Mouse (Mus musculus) kidney, adult 11 months (tissue): Measurements from ENCODE around the gene Olfr1390.
"Not testable (repeated sequence)": the region's sequence is repeated elsewhere in the genome, so short reads cannot be mapped to it uniquely, and the experiment has no call there.

ENCODE experiments used
- DNase-seq: peaks from one replicate; pipeline ENCODE4 v3.0.0; 2022

The Olfr1390 gene

DNA sequence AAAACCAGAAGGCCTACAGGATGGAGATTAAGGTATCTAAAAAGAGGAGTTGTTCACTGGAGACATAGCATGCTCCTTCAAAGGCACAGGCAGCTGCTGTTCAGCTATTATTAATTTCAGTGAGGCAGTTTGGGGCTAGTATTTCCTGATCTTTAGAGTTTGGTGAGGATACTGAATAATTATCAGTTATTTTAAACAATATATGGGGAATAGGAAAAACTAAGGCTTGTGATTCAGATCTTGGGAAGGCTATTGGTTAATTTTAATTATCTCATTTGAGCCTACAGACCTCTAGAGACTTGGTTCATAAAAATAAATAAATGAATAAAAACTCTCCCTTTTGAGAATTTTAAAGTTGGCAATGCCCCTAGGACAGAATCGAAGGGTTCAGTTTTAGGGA lies at the start of gene Olfr1390:
Olfr1390 (plus strand) TSS at position 301 of the 400 bp plus-strand sequence.
- DNase-seq = no peak

DNA sequence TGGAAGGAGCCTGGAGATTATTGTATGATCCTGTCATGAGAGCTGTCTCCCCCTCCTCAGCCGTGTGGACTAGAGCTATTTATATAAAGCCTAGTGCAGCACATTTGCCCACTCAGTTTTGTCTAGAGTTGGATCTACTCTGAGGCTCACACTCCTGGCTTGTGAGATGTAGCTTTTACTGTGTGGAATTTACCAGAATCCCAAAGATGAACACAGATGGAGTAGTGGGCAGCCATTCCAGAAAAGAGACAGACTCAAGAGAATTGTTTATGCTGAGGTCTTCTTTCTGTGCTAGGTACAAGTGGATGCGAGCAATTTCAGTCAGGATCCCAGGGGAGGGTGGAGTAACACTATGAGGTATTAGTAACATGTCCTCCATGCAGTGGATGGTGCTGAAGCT lies 47.7 kb upstream of the Olfr1390 start:
- DNase-seq = no peak

DNA sequence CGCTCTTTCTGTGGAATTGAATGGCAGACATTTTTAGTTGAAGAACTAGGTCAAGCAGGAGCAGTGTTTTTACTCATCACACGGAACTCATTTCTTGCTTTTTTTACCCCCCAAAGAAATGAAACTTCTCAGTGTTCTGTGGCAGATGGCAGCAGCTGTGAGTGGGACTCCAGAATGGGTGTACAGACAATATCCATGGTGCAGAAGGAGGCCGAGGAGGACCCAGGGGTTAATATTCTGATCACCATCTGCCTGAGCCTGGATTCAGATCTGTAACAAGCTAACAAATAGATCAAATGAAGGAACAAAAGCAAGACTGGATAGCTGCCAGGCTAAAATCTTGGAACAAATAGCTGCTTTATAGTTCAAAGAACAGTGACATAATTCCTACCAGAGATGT lies 42.2 kb upstream of the Olfr1390 start:
- DNase-seq = no peak

DNA sequence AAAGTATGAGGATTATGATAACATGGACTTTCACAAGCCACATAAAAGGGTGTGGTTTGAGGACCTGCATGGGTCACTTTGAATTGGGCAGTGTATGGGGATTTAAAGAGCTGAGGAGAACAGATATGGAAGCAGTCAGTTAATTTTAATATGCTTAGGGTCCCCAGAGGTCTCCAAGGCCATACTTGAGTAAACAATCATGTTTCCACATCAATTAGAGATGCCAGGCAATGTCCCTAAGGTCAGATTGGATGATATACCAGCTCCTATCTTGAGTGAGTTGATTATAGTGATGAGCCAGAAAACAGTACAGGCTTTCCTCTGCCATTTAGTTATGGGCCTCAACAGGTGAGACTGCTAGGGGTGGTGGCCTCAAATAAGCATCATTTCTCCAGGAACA lies 30.5 kb upstream of the Olfr1390 start, which contains the start of gene Olfr10:
Olfr10 (plus strand) TSS at position 301 of the 400 bp plus-strand sequence.
- no peak for DNase-seq

DNA sequence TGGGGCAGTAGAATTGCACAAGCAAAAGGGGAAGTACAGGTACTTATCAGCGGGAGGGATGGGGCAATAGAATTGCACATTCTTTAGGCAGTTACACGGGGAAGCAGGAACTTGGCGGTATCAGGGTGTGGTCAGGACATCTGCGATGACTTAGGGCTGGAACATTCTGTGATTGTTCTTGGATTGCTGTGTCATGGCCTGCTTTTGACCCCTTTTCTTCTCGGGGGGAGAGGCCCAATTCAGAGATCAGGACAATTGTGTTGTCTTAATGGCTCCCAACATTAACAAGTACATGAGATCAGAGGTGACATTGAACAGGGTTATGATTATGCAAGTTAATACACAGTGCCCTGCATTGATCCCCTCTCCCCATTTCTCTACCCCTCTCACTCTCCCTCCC lies 26.4 kb upstream of the Olfr1390 start:
- not testable (repeated sequence) for DNase-seq

DNA sequence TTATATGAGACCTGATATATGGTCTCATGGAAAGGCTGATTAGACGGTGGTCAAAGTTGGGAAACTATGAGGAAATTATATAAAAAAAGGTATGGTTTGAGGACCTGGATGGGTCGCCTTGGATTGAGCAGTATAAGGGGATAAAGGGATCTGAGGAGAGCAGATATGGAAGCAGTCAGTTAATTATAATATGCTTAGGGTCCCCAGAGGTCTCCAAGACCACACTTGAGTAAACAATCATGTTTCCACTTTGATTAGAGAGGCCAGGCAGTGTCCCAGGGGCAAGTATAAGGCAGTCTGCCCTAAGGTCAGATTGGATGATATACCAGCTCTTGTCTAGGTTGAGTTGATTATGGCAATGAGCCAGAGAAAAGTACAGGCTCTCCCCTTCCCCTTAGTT lies 12.5 kb upstream of the Olfr1390 start, which contains the start of gene Olfr1391:
Olfr1391 (plus strand) TSS at position 301 of the 400 bp plus-strand sequence.
- DNase-seq = no peak

DNA sequence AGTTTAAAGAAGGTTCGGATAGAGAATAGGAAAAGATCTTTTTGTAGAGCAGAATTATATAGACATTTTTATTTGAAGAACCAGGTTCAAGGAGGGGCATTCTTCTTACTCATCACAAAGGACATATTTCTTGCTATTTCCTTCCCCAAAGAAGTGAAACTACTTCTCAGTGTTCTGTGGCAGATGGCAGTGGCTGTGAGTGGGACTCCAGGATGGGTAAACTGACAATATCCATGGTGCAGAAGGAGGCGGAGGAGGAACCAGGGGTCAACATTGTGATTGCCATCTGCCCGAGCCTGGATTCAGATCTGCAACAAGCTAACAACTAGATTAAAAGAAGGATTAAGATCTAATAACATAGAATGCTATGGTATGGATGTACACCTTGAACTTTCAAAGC lies 8.3 kb upstream of the Olfr1390 start:
- DNase-seq = no peak

DNA sequence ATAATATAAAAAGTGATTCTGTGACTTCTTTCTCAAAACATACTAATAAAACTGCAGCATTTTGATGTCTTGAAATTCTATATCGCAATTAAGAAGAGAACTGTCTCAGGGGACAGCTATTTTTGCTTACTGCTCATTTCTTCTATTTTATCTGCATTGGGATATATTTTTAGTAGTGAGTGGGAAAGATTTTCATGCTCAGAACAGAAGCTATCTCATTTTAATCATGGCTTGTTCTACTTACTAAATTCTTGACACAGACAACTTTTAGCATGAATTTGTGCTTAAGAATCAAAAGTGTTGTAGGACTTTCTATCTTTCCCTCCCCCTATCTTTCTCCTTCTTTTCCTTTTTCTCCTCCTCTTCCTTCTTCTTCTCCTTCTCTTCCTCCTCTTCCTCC lies 5.3 kb upstream of the Olfr1390 start:
- DNase-seq = no peak

DNA sequence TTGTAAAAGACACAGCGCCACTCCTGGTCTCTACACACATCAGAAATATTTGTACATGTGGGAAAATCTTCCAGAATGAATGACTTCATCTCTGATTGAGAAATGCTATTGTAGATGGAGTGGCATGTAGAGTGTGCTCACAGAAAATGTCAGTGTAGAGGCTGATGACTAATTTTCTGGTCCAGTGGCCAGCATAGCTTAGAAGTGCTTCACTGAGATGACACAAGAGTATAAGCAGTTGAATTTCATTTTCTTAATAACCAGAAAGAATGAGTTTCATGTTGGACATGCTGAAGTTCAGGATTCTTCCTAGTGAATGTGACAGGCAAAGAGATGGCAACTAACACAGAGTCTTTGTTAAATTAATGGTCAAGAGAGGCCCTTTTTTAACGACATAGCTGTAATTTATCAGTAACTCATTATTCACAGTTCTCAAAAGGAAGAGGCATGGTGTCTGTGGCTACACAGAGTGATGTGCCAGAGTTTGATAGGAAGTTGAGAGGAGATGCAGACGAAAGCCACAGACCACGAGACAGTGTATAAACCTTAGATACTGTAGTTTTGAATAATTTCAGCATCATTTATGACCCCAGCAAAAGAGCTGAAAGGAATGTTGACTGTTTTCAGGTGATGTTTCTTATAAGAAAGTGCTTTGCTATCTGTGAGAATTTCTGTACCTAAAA lies 2.3 kb downstream of the Olfr1390 start:
- no peak for DNase-seq

DNA sequence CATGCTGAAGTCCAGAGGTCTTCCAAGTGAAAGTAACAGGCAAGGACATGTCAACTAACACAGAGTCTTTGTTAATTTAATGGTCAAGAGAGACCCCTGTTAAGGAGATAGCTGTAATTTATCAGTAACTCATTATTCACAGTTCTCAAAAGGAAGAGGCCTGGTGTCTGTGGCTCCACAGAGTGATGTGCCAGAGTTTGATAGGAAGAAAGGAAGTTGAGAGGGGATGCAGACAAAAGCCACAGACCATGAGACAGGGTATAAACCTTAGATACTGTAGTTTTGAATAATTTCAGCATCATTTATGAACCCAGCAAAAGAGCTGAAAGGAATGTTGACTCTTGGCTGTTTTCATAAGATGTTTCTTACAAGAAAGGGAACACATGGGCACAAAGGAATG lies 48.1 kb downstream of the Olfr1390 start:
- DNase-seq = no peak

DNA sequence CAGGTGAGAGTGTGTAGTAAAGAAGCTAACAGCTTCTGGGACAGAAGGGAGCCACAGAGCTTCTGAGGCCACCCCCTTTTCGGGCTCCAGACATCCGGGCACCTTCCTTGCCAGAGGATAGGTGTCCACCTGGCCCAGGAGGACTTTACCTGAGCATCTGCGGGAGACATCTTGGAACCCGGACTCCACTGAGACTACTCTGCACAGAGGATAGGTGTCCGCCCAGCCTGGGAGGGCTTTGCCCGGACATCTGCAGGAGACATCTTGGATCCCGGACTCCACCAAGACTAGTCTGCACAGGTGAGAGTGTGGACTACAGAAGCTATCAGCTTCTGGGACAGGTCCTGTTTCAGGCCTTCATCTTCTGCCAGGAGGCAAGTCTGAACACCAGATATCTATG lies 51.1 kb downstream of the Olfr1390 start:
- DNase-seq = not testable (repeated sequence)
